Mouse (Mus musculus) kidney, adult 2 months (tissue): ENCODE results near the gene Pigk.

Experiments used
- CTCF ChIP-seq: fragments of 200-500 bp; conservative IDR thresholded peaks from 2 replicates; pipeline ENCODE4 v1.5.1; 2011; ENCODE audit warnings: low read depth, mild to moderate bottlenecking, control low read depth, low read length, moderate library complexity, mixed read lengths; ENCODE audit not compliant: insufficient read depth, insufficient read length
- POLR2A ChIP-seq: fragments of 200-500 bp; IDR thresholded peaks from one replicate; pipeline ENCODE4 v1.6.1; 2011; ENCODE audit warnings: low read depth, low read length, control low read depth

DNA sequence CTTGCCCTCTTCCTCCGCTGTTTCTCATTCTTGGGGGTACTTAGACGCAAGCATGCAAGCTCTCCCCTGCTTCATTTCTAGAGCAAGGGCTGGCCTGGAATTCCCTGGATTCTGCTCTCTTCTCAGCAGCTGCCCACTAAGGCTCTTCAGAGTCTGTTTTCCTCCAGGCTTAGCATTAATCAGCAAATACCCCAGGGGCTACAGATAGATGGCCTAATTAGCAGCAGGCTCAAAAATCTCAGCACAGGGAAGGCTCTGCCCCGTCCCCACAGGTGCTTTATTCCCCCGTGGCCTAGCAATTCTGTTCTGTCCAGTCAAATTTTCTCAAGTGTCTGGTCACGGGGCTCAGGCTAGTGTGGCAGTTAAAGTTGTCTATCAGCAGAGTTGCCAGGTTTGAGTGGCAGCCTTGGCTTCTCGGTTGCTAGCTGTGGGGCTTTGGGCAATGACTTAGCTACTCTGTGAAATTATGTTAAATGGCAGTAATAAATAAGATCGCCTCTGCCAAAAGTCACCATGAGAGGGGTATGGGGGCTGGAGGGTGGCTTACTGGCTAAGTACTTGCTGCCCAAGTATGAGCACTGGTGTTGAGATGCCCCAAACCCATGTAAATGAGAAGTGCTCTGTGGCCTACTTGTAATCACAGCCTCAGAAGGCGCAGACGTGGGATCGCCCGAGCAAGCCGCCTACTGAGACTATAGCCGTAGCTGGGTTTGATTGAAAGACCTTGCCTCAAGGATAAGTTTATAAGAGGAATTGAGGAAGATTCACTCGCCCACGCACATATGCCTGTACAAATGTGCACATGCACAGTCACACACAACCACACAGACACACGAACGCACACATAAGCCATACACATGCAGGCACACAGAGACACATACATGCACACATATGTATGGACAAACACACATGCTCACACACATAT is 160.8 kb downstream of the Pigk start:
- TF ChIP-seq POLR2A (no peak), CTCF (no peak)
